Mouse (Mus musculus) left cerebral cortex, postnatal 4 days (tissue): ENCODE measurements around the gene Defa21. TPM values are rescaled to one million over a fixed set of nuclear protein-coding genes. Genes with fewer than 3 reads are reported as not detected.
"Not testable (repeated sequence)": the region's sequence is repeated elsewhere in the genome, so short reads cannot be mapped to it uniquely, and the experiment has no call there.

ENCODE experiments used
- DNase-seq: peaks from one replicate; pipeline ENCODE4 v3.0.0-alpha.2; 2022
- intact Hi-C: fragments of 180-260 bp; cut with DNase I; formaldehyde crosslinking; loops from one replicate; pipeline ENCODE4 v1.15.1; 2025
- total RNA-seq, 2 experiments: library from RNA; stranded (reverse); gene quantifications; 2 replicates each; pipeline ENCODE4 v1.2.3; 2021

The Defa21 gene
- not detected for total RNA-seq

DNA sequence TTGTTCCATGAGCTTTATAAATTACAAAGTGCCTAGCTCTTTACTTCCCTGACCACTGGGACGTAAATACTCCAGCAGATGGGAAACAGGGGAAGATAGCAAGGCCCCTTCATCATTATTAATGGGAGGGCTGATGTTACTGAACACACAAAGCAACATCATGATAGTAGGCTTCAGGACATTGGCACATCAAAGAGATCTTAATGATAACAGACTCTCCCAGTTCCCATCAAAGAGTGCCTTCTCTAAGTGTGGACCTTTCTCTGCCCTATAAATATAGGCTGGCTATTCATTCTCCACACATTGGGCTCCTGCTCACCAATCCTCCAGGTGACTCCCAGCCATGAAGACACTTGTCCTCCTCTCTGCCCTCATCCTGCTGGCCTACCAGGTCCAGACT lies at the start of gene Defa21:
Defa21 (plus strand) TSS at position 301 of the 400 bp plus-strand sequence.
- intact Hi-C loops, DNase-seq: not testable (repeated sequence)

DNA sequence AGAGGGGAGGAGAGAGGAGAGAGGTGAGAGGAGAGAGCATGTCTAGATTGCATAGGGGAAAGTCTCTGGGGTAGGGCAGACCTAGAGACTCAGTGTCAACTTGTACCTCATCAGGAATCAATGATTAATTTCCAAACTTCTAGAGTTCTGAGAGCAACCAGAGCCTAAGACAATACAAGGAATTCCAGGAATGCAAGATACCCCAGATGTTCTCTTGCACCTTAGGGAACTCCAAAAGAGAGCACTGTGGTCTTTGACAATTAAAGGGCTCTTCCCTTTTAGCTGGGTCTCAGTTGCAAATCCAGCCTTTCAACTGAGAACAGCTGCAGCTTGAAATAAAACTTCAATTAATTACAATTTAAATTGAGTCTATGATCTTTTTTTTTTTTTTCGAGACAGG lies 45.5 kb upstream of the Defa21 start:
- DNase-seq, result no peak
- intact Hi-C loops, result no loop called here

DNA sequence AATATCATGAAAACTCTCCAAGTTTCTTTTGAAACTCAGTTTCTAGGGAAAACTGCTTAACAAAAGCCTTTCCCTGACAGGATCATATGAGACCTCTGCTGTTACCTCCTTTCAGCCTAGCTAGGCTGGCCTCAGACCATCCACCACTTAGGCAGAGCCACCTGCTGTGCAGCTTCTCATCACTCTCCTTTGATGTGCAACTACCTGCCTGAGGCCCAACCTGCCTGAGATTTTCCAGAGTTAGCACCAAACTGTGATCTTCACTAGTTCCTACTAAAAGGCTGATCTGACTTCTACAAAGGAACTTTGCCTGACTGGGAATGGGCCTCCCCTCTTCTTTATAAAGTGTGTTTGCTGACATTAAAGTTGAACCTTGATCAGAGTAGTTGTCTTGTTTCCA lies 31.3 kb upstream of the Defa21 start:
- intact Hi-C loops, DNase-seq: not testable (repeated sequence)

DNA sequence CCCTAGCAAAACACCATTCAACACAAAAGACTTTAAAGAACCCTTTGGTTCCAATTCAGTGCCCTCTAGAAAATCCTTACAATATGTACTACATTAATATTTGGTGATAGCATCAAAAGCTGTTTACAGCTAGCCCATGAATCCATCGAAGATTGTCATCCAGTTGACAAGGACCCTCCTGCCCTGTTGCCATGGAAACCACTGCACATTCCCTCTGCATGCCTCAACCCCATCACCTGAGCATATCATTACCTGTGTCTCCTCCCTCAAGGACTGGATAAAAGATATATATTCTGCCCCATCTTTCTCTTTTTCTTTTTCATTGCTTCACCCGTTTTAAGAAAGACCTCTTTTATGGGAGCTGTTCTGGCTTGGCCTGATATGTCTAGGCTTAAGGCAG lies 28.6 kb upstream of the Defa21 start:
- peak; percentile 11 for DNase-seq
- intact Hi-C loops, result no loop called here

DNA sequence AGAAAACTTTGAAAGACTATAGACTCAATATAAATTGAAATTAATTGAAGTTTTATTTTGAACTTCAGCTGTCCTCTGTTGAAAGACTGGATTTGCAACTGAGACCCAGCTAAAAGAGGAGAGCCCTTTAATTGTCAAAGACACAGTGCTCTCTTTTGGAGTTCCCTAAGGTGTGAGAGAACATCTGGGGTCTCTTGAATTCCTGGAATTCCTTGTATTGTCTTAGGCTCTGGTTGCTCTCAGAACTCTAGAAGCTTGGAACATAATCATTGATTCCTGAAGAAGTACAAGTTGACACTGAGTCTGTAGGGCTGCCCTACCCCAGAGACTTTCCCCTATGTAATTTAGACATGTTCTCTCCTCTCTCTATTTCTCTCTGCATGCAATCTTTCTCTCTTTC lies 28.1 kb upstream of the Defa21 start:
- no peak for DNase-seq
- intact Hi-C loops, result no loop called here

DNA sequence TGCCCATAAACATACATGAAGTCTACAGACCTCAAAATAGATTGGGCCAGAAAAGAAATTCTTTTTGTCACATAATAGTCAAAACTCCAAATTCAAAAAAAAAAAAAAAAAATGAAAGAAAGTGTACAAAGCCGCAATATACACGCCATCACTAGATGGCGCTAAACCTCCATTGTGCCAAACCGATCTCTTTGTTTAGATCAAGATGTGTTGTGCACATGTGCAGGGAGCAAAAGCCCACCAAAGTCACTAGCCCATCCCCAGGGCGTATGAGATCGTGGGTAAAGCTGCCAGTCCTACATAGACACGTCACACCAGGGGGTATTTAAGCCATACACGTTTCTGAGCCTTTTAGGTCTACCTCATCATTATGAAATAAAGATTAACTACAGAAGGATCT lies 24.2 kb upstream of the Defa21 start:
- intact Hi-C loops, result no loop called here
- DNase-seq, result peak; percentile 35

DNA sequence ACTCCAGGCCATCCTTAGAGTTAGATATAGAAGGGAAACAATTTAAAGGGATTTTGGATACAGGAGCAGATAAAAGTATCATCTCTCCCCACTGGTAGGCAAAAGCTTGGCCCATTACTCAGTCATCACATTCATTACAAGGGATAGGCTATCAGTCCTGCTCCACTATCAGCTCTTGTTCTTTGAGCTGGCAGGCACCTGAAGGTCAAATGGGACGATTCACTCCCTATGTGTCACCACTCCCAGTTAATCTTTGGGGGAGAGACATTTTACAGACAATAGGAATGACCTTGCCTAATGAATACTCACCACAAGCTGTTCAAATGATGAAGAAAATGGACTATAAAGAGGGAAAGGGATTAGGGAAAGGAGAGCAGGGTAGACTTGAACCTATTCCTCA lies 18.5 kb upstream of the Defa21 start:
- no peak for DNase-seq
- intact Hi-C loops, result no loop called here

DNA sequence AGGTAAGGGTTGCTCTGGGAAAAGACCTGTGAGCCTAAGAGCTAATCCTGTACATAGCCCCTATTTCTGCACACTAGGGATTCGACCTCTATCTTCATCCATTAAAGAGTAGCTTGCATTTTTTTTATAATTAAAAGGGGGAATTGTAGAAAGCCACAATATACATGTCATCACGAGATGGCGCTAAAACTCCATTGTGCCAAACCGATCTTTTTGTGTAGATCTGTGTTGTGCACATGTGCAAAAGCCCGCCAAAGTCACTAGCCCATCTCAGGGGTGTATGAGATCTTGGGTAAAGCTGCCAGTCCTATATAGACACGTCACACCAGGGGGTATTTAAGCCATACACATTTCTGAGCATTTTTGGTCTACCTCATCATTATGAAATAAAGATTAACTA lies 16.8 kb upstream of the Defa21 start:
- intact Hi-C loops, DNase-seq: not testable (repeated sequence)

DNA sequence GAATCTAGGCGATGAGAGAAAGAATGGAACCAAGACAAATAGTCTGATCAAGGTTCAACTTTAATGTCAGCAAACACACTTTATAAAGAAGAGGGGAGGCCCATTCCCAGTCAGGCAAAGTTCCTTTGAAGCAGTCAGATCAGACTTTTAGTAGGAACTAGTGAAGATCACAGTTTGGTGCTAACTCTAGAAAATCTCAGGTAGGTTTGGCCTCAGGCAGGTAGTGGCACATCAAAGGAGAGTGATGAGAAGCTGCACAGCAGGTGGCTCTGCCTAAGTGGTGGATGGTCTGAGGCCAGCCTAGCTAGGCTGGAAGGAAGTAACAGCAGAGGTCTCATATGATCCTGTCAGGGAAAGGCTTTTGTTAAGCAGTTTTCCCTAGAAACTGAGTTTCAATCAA lies 14.8 kb upstream of the Defa21 start:
- intact Hi-C loops, result loop anchor here (5.0 kb wide), 1 partner anchor 68 kb away; the partner anchor contains the start of gene AY761185
- not testable (repeated sequence) for DNase-seq

DNA sequence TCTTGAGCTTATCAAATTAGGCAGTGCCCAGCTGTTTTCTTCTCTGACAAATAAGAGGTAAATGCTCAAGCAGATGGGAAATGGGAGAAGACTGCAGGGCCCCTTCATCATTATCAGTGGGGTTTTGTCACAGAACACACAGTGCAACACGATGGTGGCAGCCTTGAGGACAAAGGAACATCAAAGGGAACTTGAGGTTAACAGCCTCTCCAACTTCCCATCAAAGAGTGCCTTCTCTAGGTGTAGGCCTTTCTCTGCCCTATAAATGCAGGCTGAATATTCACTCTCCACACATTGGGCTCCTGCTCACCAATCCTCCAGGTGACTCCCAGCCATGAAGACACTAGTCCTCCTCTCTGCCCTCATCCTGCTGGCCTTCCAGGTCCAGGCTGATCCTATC lies 29.4 kb downstream of the Defa21 start, which contains the start of gene Defa23:
Defa23 (plus strand) TSS at position 301 of the 400 bp plus-strand sequence.
- intact Hi-C loops, result not testable (repeated sequence)

DNA sequence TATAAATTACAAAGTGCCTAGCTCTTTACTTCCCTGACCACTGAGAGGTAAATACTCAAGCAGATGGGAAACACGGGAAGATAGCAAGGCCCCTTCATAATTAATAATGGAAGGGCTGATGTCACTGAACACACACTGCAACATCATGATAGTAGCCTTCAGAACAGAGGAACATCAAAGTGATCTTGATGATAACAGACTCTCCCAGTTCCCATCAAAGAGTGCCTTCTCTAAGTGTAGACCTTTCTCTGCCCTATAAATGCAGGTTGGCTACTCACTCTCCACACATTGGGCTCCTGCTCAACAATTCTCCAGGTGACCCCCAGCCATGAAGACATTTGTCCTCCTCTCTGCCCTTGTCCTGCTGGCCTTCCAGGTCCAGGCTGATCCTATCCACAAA lies 39.4 kb downstream of the Defa21 start, which contains the start of gene Defa35:
Defa35 (plus strand) TSS at position 301 of the 400 bp plus-strand sequence.
- DNase-seq, intact Hi-C loops: not testable (repeated sequence)

More for the DNA sequence above, 29.4 kb downstream of the Defa21 start, which contains the start of gene Defa23:
- not testable (repeated sequence) for DNase-seq

Other genes with a start within 250 kb of the Defa21 start
- gene Defb33, start 132.9 kb upstream of the Defa21 start, total RNA-seq, result not detected
- not detected for gene Gm15056, start 122.9 kb upstream of the Defa21 start, total RNA-seq
- gene Gm6040, start 103.5 kb upstream of the Defa21 start, total RNA-seq, result not detected
- gene AY761185, start 80.8 kb upstream of the Defa21 start, total RNA-seq, result not detected
- gene Defa23, start 29.5 kb downstream of the Defa21 start, total RNA-seq, result not detected
- gene Defa35, start 39.5 kb downstream of the Defa21 start, total RNA-seq, result not detected
- gene Defa25, start 58.9 kb downstream of the Defa21 start, total RNA-seq, result not detected
- gene Gm14851, start 70.5 kb downstream of the Defa21 start, total RNA-seq, result not detected
- gene Defa30, start 109.1 kb downstream of the Defa21 start, total RNA-seq, result not detected
- not detected for gene Defa22, start 136.7 kb downstream of the Defa21 start, total RNA-seq
- not detected for gene Defa31, start 166.1 kb downstream of the Defa21 start, total RNA-seq
- not detected for gene Gm15293, start 176.0 kb downstream of the Defa21 start, total RNA-seq
- gene Gm15292, start 224.2 kb downstream of the Defa21 start, total RNA-seq, result not detected